Mouse (Mus musculus): ENCODE results near the gene 1700049E17Rik2. TPM values are rescaled to one million over a fixed set of nuclear protein-coding genes. Genes with fewer than 3 reads are reported as not detected.

Gene 1700049E17Rik2
- total RNA-seq (2023) = not detected in 4 replicates

DNA sequence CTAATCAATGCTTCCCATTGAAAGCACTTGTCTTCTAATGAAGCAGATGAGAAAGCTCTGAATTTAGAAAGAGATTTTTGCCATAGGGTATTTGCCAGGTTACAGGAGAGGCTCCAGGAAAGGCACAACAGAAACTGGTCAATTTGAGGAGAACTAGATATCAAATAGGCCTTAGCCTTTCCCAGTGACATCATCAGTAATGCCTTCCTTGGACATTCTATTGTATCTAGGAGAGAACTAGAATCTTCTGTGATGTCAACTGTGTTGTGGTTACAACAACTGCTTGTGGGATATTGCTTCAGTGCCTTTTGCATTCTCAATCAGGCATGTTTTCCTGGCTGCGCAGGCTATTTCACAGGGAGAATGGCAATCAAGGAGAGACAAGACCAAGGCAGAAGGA, at the start of gene 1700049E17Rik2:
Gene 1700049E17Rik2, plus strand, starts transcription at position 301 of the 400 bp plus-strand sequence.

DNA sequence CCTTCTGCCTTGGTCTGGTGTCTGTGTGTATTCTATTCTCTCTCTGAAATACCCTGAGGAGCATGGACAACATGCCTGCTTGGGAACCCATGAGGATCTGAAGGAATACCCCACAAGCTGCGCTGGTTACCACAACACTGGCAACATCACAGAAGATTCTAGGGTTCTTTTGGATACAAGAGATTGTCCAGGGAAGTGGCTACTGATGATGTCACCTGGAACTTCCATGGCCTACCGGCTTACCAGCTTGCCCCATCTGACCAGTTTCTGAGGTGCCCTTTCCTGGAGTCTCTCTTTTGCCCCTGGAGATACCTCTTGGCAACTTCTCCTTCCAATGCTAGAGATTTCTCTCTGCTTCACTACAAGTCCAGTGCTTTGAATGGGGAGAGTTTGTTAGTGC, 17.5 kb upstream of the 1700049E17Rik2 start, which contains the start of gene Gm7970:
Gene Gm7970, minus strand, starts transcription at position 101 of the 400 bp plus-strand sequence.

DNA sequence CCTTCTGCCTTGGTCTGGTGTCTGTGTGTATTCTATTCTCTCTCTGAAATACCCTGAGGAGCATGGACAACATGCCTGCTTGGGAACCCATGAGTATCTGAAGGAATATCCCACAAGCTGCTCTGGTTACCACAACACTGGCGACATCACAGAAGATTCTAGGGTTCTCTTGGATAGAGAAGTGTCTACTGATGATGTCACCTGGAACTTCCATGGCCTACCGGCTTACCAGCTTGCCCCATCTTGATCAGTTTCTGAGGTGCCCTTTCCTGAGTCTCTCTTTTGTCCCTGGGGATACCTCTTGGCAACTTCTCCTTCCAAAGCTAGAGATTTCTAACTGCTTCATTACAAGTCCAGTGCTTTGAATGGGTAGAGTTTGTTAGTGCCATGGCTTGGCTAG, 51.5 kb downstream of the 1700049E17Rik2 start, which contains the start of gene Gm3072:
Gene Gm3072, minus strand, starts transcription at position 101 of the 400 bp plus-strand sequence.

Other genes with a start within 250 kb of the 1700049E17Rik2 start
- not detected in 4 replicates for gene Gm5798, start 224.6 kb upstream of the 1700049E17Rik2 start, total RNA-seq (2023)
- not detected in 4 replicates for gene Gm7945, start 186.8 kb upstream of the 1700049E17Rik2 start, total RNA-seq (2023)
- not detected in 4 replicates for gene Gm6482, start 164.9 kb upstream of the 1700049E17Rik2 start, total RNA-seq (2023)
- gene Gm7954, start 119.7 kb upstream of the 1700049E17Rik2 start, total RNA-seq (2023) = not detected in 4 replicates
- gene Gm3486, start 83.7 kb upstream of the 1700049E17Rik2 start, total RNA-seq (2023) = not detected in 4 replicates
- gene Gm7970, start 17.6 kb upstream of the 1700049E17Rik2 start, total RNA-seq (2023) = not detected in 4 replicates
- gene Gm3072, start 51.4 kb downstream of the 1700049E17Rik2 start, total RNA-seq (2023) = not detected in 4 replicates
- not detected in 4 replicates for gene Gm3676, start 73.3 kb downstream of the 1700049E17Rik2 start, total RNA-seq (2023)
- gene Gm8068, start 128.7 kb downstream of the 1700049E17Rik2 start, total RNA-seq (2023) = not detected in 4 replicates
- not detected in 4 replicates for gene Gm7929, start 177.4 kb downstream of the 1700049E17Rik2 start, total RNA-seq (2023)
- gene Gm47189, start 199.2 kb downstream of the 1700049E17Rik2 start, total RNA-seq (2023) = not detected in 4 replicates